Mouse (Mus musculus): Measurements from ENCODE around the gene Pla2g7.

GRCm38 (mm10) chr17:43606704-43607103 is 38.8 kb downstream of the Pla2g7 start:
- peak; percentile 69 for TF ChIP-seq CTCF (IDR thresholded peaks at IDR 0.05; ENCODE audit: control insufficient read depth, insufficient read depth, insufficient read length)
- TF ChIP-seq MYOG (IDR thresholded peaks at IDR 0.05; ENCODE audit: control insufficient read depth, extremely low read depth, insufficient read length): no peak
- no peak for TF ChIP-seq MAX (IDR thresholded peaks at IDR 0.05)
- TF ChIP-seq CEBPB (IDR thresholded peaks at IDR 0.05; ENCODE audit: low read depth): no peak
- no peak for TF ChIP-seq FOSL1 (IDR thresholded peaks at IDR 0.05; ENCODE audit: insufficient read depth, low read length, poor library complexity, severe bottlenecking)

All from C2C12 (cell line).